Mouse (Mus musculus) telencephalon, adult 2 months (tissue): ENCODE data around the gene Zbbx.

Experiments
- DNase-seq: peaks from one replicate; pipeline ENCODE4 v3.0.0-alpha.2; 2011; ENCODE audit warnings: low read depth, low spot score

Gene Zbbx

DNA sequence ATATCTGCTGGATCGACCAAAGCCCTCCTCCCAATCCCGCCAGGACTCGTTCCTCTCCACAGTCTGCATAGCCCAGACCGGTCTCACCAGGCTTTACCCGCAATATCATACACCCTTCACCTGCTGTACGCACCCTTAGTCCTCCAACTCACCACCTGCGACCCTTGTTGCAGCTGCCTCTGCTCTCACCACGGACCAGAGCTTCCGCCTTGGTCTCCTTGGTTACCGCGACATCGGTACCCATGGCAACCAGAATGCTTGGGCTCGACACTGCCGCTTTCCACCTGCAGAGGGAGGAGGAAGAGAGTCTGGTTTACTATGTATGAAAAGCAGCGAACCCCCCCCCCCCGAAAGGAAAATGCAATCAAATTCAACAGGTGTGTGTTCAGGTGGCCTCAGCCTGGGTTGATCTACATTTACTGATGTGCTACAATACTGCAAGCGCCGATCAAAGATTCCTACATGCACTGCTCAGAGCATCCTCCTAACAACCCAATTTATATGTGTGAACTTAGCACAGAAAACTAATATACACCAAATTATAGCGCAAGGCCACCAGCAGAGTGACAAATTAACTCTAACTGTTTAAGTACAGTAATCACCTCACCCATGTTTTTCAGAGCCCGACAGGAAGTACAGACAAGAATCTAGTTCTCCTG lies at the start of gene Zbbx:
Gene Zbbx (minus strand): TSS at position 197 of the 659 bp plus-strand sequence.
- DNase-seq, result peak; percentile 59

DNA sequence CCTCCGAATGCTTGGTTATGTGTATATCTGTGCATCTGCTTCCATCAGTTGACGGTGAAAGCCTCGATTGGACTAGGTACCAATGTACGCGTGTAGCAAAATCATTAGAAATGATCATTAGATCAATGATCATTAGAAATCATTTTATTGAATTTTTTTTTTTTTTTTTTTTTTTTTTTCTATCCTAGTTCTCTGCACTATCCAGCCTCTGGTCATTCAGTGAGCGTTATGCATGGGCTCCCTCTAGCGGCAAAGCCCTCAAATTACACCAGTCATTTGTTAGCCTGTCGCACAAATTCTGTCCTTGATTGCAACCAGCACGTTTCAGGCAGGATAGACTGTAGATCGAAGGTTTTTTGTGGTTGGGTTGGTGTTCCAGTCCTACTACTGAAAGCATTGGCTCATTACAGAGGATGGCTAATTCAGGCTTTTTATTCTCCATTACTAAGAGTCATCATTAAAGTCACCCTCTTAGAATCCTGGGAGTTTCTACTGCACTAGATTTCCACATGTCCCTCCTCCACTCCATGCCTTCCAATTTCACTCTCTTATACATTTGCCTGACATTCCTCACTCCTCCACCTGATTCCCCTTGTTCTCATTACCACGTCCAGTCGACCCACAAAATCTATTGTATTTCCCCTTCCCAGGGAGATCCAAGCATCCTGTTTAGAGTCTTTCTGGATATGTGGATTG lies 38.1 kb upstream of the Zbbx start:
- peak; percentile 19 for DNase-seq

DNA sequence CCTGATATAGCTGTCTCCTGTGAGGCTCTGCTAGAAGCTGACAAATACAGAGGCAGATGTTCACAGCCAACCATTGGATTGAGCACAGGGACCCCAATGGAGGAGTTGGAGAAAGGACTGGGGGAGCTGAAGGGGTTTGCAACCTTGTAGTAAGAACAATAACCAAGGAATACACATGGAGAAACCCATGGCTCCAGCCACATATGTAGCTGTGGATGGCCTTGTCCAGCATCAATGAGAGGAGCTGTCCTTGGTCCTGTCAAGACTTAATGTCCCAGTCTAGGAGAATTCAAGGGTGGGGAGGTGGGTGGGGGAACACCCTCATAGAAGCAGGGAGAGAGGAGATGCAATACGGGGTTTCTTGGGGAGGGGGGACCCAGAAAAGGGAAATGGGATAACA lies 17.8 kb upstream of the Zbbx start:
- DNase-seq, result no peak

DNA sequence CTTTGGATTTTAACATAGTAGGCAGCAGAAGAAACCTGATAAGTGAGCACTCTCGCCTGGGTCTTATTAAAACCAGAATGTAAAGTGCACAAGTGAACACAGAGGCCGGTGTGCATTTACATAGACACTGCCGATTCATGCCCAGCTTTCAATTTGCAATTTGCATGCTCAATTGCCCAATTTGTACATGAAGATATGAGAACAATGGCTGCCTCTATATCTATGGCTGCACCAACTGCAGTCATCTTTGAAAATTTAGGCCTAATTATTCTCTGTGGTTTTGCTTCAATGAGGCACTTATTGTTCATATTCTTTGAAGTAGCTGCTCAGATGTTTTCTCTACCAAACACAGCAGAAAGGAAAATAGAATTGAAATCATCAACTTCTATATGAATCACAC lies 23.0 kb downstream of the Zbbx start:
- DNase-seq, result no peak

- DNase-seq, result peak; percentile 26
These were observed 60.0 kb downstream of the Zbbx start for GRCm38 (mm10) chr3:75104867-75105266.

GRCm38 (mm10) chr3:75085762-75086161 lies 79.1 kb downstream of the Zbbx start:
- no peak for DNase-seq

DNA sequence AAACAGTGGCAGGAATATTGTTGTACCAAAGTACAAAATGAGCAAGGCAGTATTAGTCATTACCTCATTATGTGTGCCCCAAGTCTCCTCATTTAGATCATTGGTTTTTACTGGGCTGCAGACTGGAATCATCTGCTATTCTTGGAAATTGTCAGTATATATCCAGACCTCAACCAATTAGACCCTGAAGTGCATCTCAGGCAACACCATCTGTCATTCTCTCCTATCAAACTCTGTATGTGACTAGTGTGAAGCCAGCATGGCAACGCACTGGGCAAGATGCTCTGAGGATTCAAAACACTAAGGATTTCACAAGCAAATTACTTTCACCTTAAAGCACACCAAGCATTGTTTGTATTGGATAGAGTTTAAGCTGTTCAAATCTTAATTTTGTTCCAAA lies 85.9 kb downstream of the Zbbx start:
- DNase-seq, result no peak

DNA sequence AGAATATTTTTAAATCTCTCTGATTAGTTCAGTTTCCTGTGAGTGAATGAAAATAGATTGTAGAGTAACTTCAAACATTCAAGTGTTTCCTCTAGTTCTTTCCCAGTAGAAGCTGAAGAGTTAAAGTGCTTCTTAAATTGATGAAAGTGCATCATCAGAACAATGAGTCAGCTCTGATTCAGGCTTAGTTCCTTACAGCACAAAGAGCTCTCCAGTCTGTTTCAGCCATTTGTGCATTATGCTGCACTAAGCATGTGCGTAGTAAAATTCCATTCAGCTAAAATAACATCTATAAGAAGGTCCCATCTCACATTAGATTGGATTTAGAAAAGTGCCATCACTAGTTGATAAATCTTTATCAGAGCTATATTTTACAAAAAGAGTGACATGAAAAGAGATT lies 155.1 kb downstream of the Zbbx start:
- peak; percentile 41 for DNase-seq
